Mouse (Mus musculus): ENCODE measurements around the gene Lrrc42. TPM values are rescaled to one million over a fixed set of nuclear protein-coding genes. Genes with fewer than 3 reads are reported as not detected.

Gene Lrrc42
- total and polyA plus RNA-seq, 2 experiments = 6.3 to 11.4 TPM

DNA sequence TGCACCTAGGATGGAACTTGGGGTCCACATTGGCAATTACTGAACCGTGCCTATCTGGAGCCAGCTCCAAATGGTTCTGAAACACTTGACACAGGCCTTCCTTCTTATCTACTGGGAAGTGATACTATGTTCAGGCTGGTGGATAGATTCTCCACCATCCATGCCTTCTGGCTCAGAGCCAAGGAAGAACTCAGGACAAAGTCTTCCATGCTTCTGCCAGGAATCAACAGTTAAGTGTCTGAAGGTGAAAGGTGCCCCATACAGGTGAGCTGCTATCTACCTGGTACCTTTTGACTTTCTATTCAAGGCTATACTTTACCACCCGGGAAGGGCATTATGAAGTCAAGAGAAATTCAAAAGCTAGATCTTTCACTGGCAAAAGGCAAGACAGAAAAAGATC lies 15.1 kb downstream of the Lrrc42 start:
- peaks cover 37% of the 10 kb centered on the region for H3K36me3 ChIP-seq (ENCODE audit: control insufficient read depth, insufficient read depth, low read length)
- WGBS = 87% methylated on average over 2 of the region's 2 CpGs
- H3K27ac ChIP-seq (replicated peaks; ENCODE audit: insufficient read depth, low read depth, low read length) = no peak overlapping the region
- H3K27me3 ChIP-seq (ENCODE audit: control insufficient read depth, insufficient read depth, low read length) = no peaks in the 10 kb centered on the region
- no peaks in the 10 kb centered on the region for H3K79me2 ChIP-seq (ENCODE audit: control insufficient read depth, insufficient read depth, low read length)
- no peak overlapping the region for H3K4me3 ChIP-seq (ENCODE audit: insufficient read depth, low read depth, low read length)
- DNase-seq (ENCODE audit: extremely low read depth, low read depth, low spot score) = no peak
- H3K9ac ChIP-seq (ENCODE audit: low read depth, low read length) = no peak overlapping the region
- no peak for TF ChIP-seq CTCF (IDR thresholded peaks at IDR 0.05; ENCODE audit: low read depth, low read length)
- no peak for TF ChIP-seq POLR2A (IDR thresholded peaks at IDR 0.05; ENCODE audit: extremely low read depth, insufficient read depth, low read length)
- no peaks in the 10 kb centered on the region for H3K4me1 ChIP-seq (ENCODE audit: control insufficient read depth, insufficient read depth, low read length)

DNA sequence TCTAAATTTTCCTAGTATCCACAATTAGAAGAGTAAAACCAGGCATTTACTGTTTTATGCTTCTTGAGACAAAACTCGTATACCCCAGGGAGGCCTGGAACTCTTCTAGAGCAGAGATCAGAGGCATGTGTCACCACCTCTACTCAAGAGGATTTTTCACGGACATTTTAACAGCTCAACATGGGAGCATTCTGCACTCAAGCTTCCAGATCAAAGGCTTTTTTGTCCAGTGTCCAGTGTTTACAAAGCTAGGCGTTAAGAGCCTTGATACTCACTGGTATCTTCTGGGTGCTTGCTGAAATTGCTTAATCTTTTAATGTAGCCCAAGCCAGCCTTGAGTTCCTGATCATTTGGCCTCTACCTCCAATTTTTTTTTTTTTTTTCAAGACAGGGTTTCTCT lies 21.1 kb downstream of the Lrrc42 start:
- H3K79me2 ChIP-seq (ENCODE audit: control insufficient read depth, insufficient read depth, low read length) = no peaks in the 10 kb centered on the region
- TF ChIP-seq CTCF (IDR thresholded peaks at IDR 0.05; ENCODE audit: low read depth, low read length) (no peak), POLR2A (IDR thresholded peaks at IDR 0.05; ENCODE audit: extremely low read depth, insufficient read depth, low read length) (no peak)
- no peak overlapping the region for H3K4me3 ChIP-seq (ENCODE audit: insufficient read depth, low read depth, low read length)
- H3K27ac ChIP-seq (replicated peaks; ENCODE audit: insufficient read depth, low read depth, low read length) = no peak overlapping the region
- H3K36me3 ChIP-seq (ENCODE audit: control insufficient read depth, insufficient read depth, low read length) = peaks cover 35% of the 10 kb centered on the region
- DNase-seq (ENCODE audit: extremely low read depth, low read depth, low spot score) = no peak
- H3K27me3 ChIP-seq (ENCODE audit: control insufficient read depth, insufficient read depth, low read length) = no peaks in the 10 kb centered on the region
- no peak overlapping the region for H3K9ac ChIP-seq (ENCODE audit: low read depth, low read length)
- whole genome bisulfite sequencing = 55% methylated on average over 3 of the region's 3 CpGs
- no peaks in the 10 kb centered on the region for H3K4me1 ChIP-seq (ENCODE audit: control insufficient read depth, insufficient read depth, low read length)

- Histone ChIP-seq H3K36me3 (ENCODE audit: control insufficient read depth, insufficient read depth, low read length) (peaks cover 2% of the 10 kb centered on the region), H3K9ac (ENCODE audit: low read depth, low read length) (no peak overlapping the region), H3K4me1 (ENCODE audit: control insufficient read depth, insufficient read depth, low read length) (peaks cover 15% of the 10 kb centered on the region), H3K27ac (replicated peaks; ENCODE audit: insufficient read depth, low read depth, low read length) (no peak overlapping the region), H3K27me3 (ENCODE audit: control insufficient read depth, insufficient read depth, low read length) (no peaks in the 10 kb centered on the region), H3K4me3 (ENCODE audit: insufficient read depth, low read depth, low read length) (no peak overlapping the region), H3K79me2 (ENCODE audit: control insufficient read depth, insufficient read depth, low read length) (no peaks in the 10 kb centered on the region)
- no peak for DNase-seq (ENCODE audit: extremely low read depth, low read depth, low spot score)
- no peak for TF ChIP-seq POLR2A (IDR thresholded peaks at IDR 0.05; ENCODE audit: extremely low read depth, insufficient read depth, low read length)
- TF ChIP-seq CTCF (IDR thresholded peaks at IDR 0.05; ENCODE audit: low read depth, low read length) = no peak
- 90% methylated on average over 2 of the region's 2 CpGs for WGBS
These were observed 27.0 kb downstream of the Lrrc42 start for GRCm38 (mm10) chr4:107226313-107226712.

GRCm38 (mm10) chr4:107223225-107224204 lies 29.8 kb downstream of the Lrrc42 start:
- Histone ChIP-seq H3K79me2 (ENCODE audit: control insufficient read depth, insufficient read depth, low read length) (no peaks in the 10 kb centered on the region), H3K27me3 (ENCODE audit: control insufficient read depth, insufficient read depth, low read length) (no peaks in the 10 kb centered on the region), H3K9ac (ENCODE audit: low read depth, low read length) (no peak overlapping the region), H3K4me1 (ENCODE audit: control insufficient read depth, insufficient read depth, low read length) (peaks cover 17% of the 10 kb centered on the region), H3K4me3 (ENCODE audit: insufficient read depth, low read depth, low read length) (no peak overlapping the region), H3K27ac (replicated peaks; ENCODE audit: insufficient read depth, low read depth, low read length) (no peak overlapping the region), H3K36me3 (ENCODE audit: control insufficient read depth, insufficient read depth, low read length) (no peaks in the 10 kb centered on the region)
- no peak for TF ChIP-seq CTCF (IDR thresholded peaks at IDR 0.05; ENCODE audit: low read depth, low read length)
- TF ChIP-seq POLR2A (IDR thresholded peaks at IDR 0.05; ENCODE audit: extremely low read depth, insufficient read depth, low read length) = no peak
- peak; percentile 83 for DNase-seq (ENCODE audit: extremely low read depth, low read depth, low spot score)
- WGBS = 53% methylated on average over 11 of the region's 11 CpGs

GRCm38 (mm10) chr4:107221524-107221923 lies 31.8 kb downstream of the Lrrc42 start:
- Histone ChIP-seq H3K36me3 (ENCODE audit: control insufficient read depth, insufficient read depth, low read length) (no peaks in the 10 kb centered on the region), H3K9ac (ENCODE audit: low read depth, low read length) (no peak overlapping the region), H3K27ac (replicated peaks; ENCODE audit: insufficient read depth, low read depth, low read length) (peak overlapping the region; percentile 45; the same call in 1 of the 2 replicates), H3K27me3 (ENCODE audit: control insufficient read depth, insufficient read depth, low read length) (no peaks in the 10 kb centered on the region), H3K79me2 (ENCODE audit: control insufficient read depth, insufficient read depth, low read length) (no peaks in the 10 kb centered on the region), H3K4me3 (ENCODE audit: insufficient read depth, low read depth, low read length) (no peak overlapping the region), H3K4me1 (ENCODE audit: control insufficient read depth, insufficient read depth, low read length) (peaks cover 17% of the 10 kb centered on the region)
- TF ChIP-seq POLR2A (IDR thresholded peaks at IDR 0.05; ENCODE audit: extremely low read depth, insufficient read depth, low read length) (no peak), CTCF (IDR thresholded peaks at IDR 0.05; ENCODE audit: low read depth, low read length) (no peak)
- WGBS = 13% methylated on average over 5 of the region's 5 CpGs
- DNase-seq (ENCODE audit: extremely low read depth, low read depth, low spot score) = peak; percentile 92

GRCm38 (mm10) chr4:107217574-107217973 lies 35.8 kb downstream of the Lrrc42 start:
- Histone ChIP-seq H3K79me2 (ENCODE audit: control insufficient read depth, insufficient read depth, low read length) (no peaks in the 10 kb centered on the region), H3K4me3 (ENCODE audit: insufficient read depth, low read depth, low read length) (no peak overlapping the region), H3K27me3 (ENCODE audit: control insufficient read depth, insufficient read depth, low read length) (no peaks in the 10 kb centered on the region), H3K9ac (ENCODE audit: low read depth, low read length) (no peak overlapping the region), H3K27ac (replicated peaks; ENCODE audit: insufficient read depth, low read depth, low read length) (no peak overlapping the region), H3K4me1 (ENCODE audit: control insufficient read depth, insufficient read depth, low read length) (peaks cover 10% of the 10 kb centered on the region), H3K36me3 (ENCODE audit: control insufficient read depth, insufficient read depth, low read length) (no peaks in the 10 kb centered on the region)
- 87% methylated on average over 9 of the region's 9 CpGs for WGBS
- DNase-seq (ENCODE audit: extremely low read depth, low read depth, low spot score) = no peak
- no peak for TF ChIP-seq POLR2A (IDR thresholded peaks at IDR 0.05; ENCODE audit: extremely low read depth, insufficient read depth, low read length)
- TF ChIP-seq CTCF (IDR thresholded peaks at IDR 0.05; ENCODE audit: low read depth, low read length) = no peak
